Mouse (Mus musculus): ENCODE results near the gene Ubc.

DNA sequence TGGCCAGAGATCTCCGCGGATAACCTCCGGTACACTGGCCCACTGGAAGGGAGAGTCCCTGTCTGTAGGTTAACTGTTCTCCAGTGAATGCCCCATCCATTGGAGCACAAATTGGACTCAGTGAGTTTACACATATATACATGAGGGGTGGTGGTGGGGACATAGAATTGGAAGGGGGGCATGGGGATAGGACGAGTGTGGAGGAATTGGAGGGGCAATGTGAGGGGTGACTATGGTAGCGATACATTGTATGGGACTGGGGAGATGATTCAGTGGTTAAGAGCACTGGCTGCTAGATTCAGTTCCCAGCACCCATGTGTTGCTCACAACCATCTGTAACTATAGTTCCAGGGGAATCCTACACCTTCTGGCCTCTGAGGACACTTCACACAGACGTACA is 13.0 kb upstream of the Ubc start:
- TF ChIP-seq POLR2A (IDR thresholded peaks at IDR 0.05; ENCODE audit: extremely low read depth, insufficient read depth, low read length) = no peak
- TF ChIP-seq CTCF (IDR thresholded peaks at IDR 0.05; ENCODE audit: low read depth, low read length) = no peak

Measured in liver, adult 2 months (tissue).